Mouse (Mus musculus) Patski (cell line): ENCODE measurements around the gene Stk19. TPM values are rescaled to one million over a fixed set of nuclear protein-coding genes. Genes with fewer than 3 reads are reported as not detected.
"Not testable (repeated sequence)": the region's sequence is repeated elsewhere in the genome, so short reads cannot be mapped to it uniquely, and the experiment has no call there.

Experiments
- ATAC-seq: fragments of 100-300 bp; one replicate; pipeline ENCODE4 v1.8.0; 2021
- CTCF ChIA-PET: fragments of 350-600 bp; sonication (Branson Sonifier 250); formaldehyde crosslinking; loops from one replicate; lab custom pipeline; 2022; ENCODE audit warnings: inconsistent platforms; lab: Charles Lee
- POLR2A ChIA-PET: fragments of 350-600 bp; sonication (Branson Sonifier 250); formaldehyde crosslinking; loops from one replicate; lab custom pipeline; 2022; ENCODE audit warnings: antibody characterized with exemption, inconsistent platforms; lab: Charles Lee
- DNase-seq: peaks from one replicate; pipeline ENCODE4 v3.0.0-alpha.2; 2011; ENCODE audit warnings: low read depth, low spot score
- H3K27me3 ChIP-seq: fragments of 371-371 bp; one replicate; pipeline ENCODE4 v1.5.1; 2021
- CTCF ChIP-seq: fragments of 100-300 bp; IDR thresholded peaks from one replicate; pipeline ENCODE4 v1.5.1; 2021
- in situ Hi-C: fragments of 300-500 bp; cut with MboI; formaldehyde crosslinking; loops from 3 replicates; pipeline ENCODE4 v1.11.1; 2018; ENCODE audit warnings: low pct_unique_long_range_greater_than_20kb, mixed read lengths
- polyA plus RNA-seq: library from polyadenylated mRNA; unstranded; gene quantifications from one replicate; pipeline ENCODE4 v1.2.3, GENCODE M21; 2021

Gene Stk19
- polyA plus RNA-seq, 1 experiment from 2014 or later, result 50.8 TPM

DNA sequence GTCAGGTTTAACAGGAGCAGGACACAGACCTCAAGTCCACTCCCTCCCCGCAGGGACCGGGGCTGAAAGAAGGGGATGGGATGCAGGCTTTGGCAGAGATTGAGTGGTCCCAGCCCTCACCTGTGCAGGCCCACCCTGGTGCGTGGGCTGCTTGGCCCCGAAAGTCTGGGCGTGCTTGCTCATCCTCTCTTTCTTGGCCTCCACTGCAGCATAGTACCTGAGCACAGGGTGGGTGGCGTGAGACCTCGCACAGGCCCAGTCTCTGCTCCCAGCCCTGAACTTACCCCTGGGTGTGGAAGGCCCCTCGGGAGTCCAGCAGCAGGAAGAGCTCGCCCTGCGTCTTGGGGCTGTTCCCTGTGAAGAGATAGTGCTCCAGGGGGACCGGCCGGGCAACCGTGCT lies 8.1 kb upstream of the Stk19 start:
- H3K27me3 ChIP-seq, result no peaks in the 10 kb centered on the region
- ATAC-seq, result no peak
- ChIA-PET CTCF (no interaction called here), POLR2A (no interaction called here)
- no peak for DNase-seq
- in situ Hi-C loops, result loop anchor here (10.0 kb wide), 1 partner anchor 400 kb away; the partner anchor contains the start of gene Ddx39b
- no peak for TF ChIP-seq CTCF

DNA sequence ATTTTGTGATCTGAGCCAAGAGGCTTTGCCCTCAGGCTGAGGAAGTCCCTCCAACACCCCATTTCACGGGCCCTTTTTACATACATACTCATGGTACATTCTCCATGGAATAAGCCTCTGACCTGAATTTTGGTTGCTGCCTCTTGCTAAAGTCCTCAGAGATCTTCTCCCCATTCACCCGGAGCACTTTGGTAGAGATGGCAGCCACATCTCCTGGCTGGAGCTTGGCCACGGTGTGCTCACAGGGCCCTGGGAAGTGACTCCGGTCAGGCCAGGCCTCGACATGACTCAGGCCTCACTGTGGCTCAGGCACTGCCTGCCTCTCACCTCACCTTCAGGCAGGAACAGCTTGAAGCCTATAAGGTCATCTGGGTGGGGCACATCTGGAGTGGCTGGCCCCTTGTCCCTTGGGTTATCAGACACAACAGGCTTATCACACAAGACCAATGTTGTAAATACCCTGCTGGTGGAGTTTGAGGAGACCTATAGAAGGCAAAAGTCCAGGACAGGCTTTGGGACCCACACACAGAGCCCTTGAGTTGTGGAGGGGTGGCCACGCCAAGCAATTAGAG lies 4.1 kb upstream of the Stk19 start:
- no peak for TF ChIP-seq CTCF
- ChIA-PET CTCF (no interaction called here), POLR2A (no interaction called here)
- no peak for ATAC-seq
- in situ Hi-C loops, result loop anchor here (10.0 kb wide), 1 partner anchor 404 kb away; the partner anchor contains the start of gene Ddx39b
- no peak for DNase-seq
- H3K27me3 ChIP-seq, result no peaks in the 10 kb centered on the region

DNA sequence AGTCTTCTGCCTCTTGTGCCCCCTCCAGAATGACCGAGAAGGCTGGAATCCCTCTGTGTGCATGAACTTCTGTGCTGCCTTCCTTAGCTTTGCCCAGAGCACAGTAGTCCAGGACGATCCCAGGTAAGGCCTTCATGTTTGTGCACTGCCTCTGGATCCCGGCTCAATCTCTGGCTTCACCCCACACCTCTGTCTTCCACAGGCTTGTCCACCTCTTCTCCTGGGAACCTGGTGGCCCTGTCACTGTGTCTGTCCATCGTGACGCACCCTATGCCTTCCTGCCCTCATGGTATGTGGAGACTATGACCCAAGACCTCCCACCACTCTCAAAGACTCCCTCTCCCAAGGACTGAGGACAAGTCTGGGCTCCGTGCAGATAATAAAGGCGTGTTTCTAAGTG lies 2.0 kb upstream of the Stk19 start:
- POLR2A ChIA-PET, result no interaction called here

DNA sequence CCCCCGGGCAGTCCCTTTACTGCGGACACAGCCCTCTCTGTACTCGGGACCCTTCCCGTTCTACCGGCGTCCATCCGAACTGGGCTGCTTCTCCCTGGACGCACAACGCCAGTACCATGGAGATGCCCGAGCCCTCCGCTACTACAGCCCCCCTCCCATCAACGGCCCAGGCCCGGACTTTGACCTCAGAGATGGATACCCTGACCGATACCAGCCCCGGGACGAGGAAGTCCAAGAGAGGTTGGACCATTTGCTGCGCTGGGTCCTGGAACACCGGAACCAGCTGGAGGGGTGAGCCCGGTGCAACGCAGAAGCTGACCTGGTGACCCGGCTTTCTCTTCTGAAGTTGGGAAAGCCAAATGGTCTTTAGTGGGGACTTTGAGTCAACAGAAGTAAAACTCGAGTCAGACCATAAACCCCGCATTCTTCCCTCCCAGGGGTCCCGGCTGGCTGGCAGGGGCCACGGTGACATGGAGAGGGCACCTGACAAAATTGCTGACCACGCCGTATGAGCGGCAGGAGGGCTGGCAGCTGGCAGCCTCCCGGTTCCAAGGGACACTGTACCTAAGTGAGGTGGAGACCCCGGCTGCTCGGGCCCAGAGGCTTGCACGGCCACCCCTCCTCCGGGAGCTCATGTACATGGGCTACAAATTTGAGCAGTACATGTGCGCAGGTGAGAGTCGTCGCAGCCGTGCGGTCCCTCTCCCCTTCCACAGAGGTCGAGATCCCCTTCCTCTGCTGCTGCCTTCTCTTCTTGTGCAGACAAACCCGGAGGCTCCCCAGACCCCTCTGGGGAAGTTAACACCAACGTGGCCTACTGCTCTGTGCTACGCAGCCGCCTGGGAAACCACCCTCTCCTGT lies 949 bp upstream of the Stk19 start:
- in situ Hi-C loops, result no loop called here
- no peaks in the 10 kb centered on the region for H3K27me3 ChIP-seq
- CTCF ChIA-PET, result no interaction called here
- POLR2A ChIA-PET, result no interaction called here
- ATAC-seq (peak; percentile 4), DNase-seq (no peak)
- no peak for TF ChIP-seq CTCF

More for the DNA sequence above, 2.0 kb upstream of the Stk19 start:
- in situ Hi-C loops, result no loop called here
- no peak for DNase-seq
- ATAC-seq, result no peak
- H3K27me3 ChIP-seq, result no peaks in the 10 kb centered on the region
- CTCF ChIA-PET, result no interaction called here
- no peak for TF ChIP-seq CTCF

DNA sequence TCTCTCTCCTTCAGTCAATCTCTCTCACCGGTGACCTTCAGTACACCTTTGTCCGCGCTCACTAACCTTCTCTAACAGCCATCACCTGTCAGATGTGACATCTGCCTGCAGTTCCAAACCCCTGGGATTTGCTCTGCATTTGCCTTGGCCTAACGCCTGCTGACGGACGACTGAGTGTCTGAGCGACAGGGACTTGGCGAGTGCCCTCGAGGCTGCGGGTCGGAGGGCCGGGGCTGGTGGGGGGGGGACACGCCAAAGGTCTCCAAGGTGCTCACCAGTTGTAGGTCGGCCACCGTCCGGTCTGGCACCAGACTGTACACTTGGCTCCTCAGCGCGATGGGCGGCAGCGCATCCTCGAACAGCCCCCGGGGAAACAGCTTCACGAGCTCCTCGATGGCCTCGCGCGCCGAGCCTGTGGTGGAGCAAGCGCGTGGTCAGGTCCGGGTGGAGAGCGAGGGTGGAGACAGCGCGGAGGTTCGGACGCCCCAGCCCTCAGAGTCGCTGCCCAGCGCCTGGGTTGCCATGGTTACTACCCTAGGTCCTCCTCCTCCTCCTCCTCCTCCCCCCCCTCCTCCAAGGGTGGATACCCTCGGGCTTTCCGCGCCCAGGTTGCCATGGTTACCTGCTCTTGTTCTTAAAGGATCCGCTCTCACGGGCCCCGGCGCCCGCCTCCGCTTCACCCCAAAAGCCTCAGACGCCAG lies 440 bp downstream of the Stk19 start:
- POLR2A ChIA-PET, result no interaction called here
- DNase-seq, result no peak
- ATAC-seq, result peak; percentile 20
- CTCF ChIA-PET, result no interaction called here
- no peak for TF ChIP-seq CTCF
- in situ Hi-C loops, result no loop called here
- H3K27me3 ChIP-seq, result no peaks in the 10 kb centered on the region

DNA sequence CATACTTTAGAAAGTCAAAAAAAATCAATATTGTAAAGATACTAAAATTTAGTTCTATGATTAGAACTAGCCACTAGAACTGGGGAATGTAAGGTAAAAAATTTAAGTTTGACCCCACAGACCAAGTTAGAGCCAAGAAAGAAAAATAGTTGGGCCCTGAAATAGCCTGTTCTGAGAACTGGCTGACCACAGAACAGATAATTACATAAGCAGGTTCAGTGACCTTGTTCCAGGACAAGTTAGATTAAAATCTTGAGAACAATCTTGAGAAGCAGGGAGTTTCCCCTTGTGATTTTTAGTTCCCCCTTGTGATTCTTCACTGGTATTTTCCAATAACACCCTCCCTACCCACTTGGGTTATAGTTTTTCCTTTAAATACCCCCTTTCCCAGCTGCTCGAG lies 6.0 kb downstream of the Stk19 start:
- CTCF ChIA-PET, result not testable (repeated sequence)
- POLR2A ChIA-PET, result interaction anchor here (0.6 kb wide), 1 partner anchor 287 kb away, joined by 8 read pairs; no protein-coding TSS in a partner anchor

DNA sequence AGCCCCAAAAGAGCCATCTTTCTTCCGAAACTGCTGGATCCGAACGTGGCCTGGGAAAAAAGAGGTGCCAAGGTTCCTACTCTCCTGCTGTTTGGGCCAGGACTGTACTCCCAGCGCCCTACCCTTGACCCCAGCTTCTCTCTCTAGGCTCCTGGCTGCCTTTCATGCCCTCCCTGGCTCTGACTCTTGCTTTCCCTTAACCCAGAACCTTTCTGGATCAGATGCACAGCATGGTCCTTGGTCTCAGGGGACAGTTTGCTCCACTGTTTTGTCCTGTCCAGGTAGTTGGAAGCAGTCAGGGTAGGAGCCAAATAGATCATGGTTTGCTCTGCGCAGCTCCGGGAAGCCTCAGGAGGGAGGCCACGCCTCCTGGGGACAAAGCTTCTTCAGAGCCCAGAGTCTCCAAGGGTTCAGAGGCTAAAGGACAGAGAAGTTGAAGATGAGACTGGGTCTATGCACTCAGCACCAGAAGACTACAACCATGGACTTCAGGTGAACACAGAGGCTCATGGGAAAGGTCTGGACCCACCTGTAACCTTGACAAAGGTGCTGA lies 21.9 kb downstream of the Stk19 start:
- no peak for ATAC-seq
- TF ChIP-seq CTCF, result no peak
- H3K27me3 ChIP-seq, result no peaks in the 10 kb centered on the region
- POLR2A ChIA-PET, result no interaction called here
- CTCF ChIA-PET, result no interaction called here
- in situ Hi-C loops, result loop anchor here (5.0 kb wide), 1 partner anchor 83 kb away; no protein-coding TSS in a partner anchor
- DNase-seq, result no peak

More for the DNA sequence above, 6.0 kb downstream of the Stk19 start:
- in situ Hi-C loops, DNase-seq, ATAC-seq, H3K27me3 ChIP-seq: not testable (repeated sequence)

DNA sequence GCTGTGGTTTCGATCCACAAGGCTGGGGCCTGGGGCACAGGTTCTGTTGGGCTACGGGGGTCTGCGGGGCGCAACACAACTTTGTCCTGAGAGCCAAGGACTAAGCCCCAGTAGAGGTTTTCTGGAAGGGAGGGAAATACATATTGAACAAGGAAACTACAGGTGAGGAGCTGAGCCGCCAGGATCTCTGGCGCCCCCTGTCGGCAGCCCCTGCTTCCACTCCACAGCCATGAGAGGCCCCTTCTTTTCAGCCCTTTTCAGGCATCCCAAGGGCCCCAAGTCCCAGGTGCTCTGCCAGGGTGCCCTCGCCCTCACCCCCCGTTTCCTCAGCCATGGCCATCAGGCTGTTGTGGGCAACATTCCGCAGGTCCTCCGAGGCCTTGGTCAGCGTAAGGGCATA lies 23.0 kb downstream of the Stk19 start:
- H3K27me3 ChIP-seq, DNase-seq, ATAC-seq, POLR2A ChIA-PET, CTCF ChIA-PET: not testable (repeated sequence)
- in situ Hi-C loops, result loop anchor here (5.0 kb wide), 1 partner anchor 81 kb away; no protein-coding TSS in a partner anchor

DNA sequence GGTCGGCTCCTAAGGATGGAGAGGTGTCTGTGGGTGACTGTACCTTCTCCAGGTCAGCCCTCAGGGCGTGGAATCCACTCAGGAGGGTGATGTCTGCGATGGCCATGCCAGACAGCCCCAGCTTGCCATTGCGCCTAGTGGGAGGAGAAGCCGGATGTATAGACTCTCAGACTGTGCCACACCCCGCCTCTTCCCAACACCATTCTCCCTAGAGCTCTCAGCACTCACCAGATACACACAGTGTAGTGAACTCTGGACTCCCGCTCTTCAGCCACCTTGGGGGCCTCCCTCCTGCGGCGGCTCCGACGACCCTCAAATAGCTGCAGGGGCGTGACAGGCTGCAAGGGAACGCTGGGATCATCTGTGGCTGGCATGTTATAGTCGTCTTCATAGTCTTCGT lies 25.5 kb downstream of the Stk19 start:
- in situ Hi-C loops, result loop anchor here (5.0 kb wide), 1 partner anchor 79 kb away; no protein-coding TSS in a partner anchor

DNA sequence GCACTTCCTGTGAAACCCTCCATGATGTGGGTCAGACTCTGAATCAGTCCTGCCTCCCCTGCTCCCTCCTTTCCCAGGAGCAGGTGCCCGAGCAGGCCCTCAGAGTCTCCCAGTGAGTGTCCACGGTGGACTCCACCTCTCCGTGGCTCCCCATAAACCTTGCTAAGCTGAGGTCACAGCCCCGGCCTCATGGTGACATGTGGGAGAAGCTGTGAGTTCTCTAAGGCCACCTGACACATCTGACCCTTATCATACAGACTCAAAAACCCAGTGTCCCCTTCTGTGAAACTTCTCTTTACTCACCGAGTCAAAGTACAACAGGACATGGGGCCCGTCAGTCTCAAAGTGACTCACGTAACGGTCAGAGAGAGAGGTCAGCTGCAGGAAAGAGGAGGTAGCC lies 25.9 kb downstream of the Stk19 start:
- H3K27me3 ChIP-seq, ATAC-seq, DNase-seq, CTCF ChIA-PET, POLR2A ChIA-PET: not testable (repeated sequence)
- in situ Hi-C loops, result loop anchor here (5.0 kb wide), 1 partner anchor 79 kb away; no protein-coding TSS in a partner anchor

More for the DNA sequence above, 25.5 kb downstream of the Stk19 start:
- DNase-seq, result no peak
- CTCF ChIA-PET, result no interaction called here
- H3K27me3 ChIP-seq, result no peaks in the 10 kb centered on the region
- TF ChIP-seq CTCF, result no peak
- ATAC-seq, result peak; percentile 1
- POLR2A ChIA-PET, result no interaction called here

DNA sequence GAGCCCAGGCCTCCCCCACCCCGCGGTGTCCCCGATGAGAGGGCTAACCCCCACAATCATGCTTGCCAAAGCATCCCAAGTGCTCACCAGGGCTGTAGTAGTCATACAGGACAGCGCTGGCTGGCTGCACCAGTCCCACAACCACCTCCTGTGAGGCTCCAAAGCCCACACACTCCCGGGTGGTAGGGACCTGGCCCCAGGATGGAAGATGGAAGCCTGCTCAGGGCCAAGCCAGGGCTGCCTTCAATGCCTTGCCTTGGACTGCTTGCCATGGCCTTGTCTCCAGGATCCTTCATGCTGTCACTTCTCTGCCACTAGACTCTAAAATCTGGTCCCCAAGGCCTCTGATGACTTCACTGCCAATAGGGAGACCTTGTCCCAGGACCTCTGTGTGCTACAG lies 26.3 kb downstream of the Stk19 start:
- CTCF ChIA-PET, POLR2A ChIA-PET, ATAC-seq, DNase-seq, H3K27me3 ChIP-seq: not testable (repeated sequence)
- in situ Hi-C loops, result loop anchor here (5.0 kb wide), 1 partner anchor 78 kb away; no protein-coding TSS in a partner anchor
